Mouse (Mus musculus) hindbrain, embryonic 13.5 days (tissue): ENCODE results near the gene Mroh2a. TPM values are rescaled to one million over a fixed set of nuclear protein-coding genes. Genes with fewer than 3 reads are reported as not detected.
"Not testable (repeated sequence)": the region's sequence is repeated elsewhere in the genome, so short reads cannot be mapped to it uniquely, and the experiment has no call there.

Experiments
- ATAC-seq: fragments of 200-750 bp; cut with Nextera tagmentation; 2 replicates; pipeline ENCODE4 v1.8.0; 2017; ENCODE audit warnings: moderate TSS enrichment; ENCODE audit not compliant: low FRiP score
- H3K27ac ChIP-seq: fragments of 300-500 bp; sonication (generic); 2 replicates; pipeline ENCODE4 v1.5.1; 2015; ENCODE audit warnings: inconsistent platforms, mild to moderate bottlenecking, moderate library complexity
- H3K27me3 ChIP-seq: fragments of 300-500 bp; sonication (generic); 2 replicates; pipeline ENCODE4 v1.6.1; 2015; ENCODE audit warnings: mild to moderate bottlenecking, inconsistent platforms
- H3K36me3 ChIP-seq: fragments of 300-500 bp; sonication (generic); 2 replicates; pipeline ENCODE4 v1.6.1; 2015; ENCODE audit warnings: mild to moderate bottlenecking, inconsistent platforms
- H3K4me1 ChIP-seq: fragments of 300-500 bp; sonication (generic); replicated peaks from 2 replicates; pipeline ENCODE4 v1.6.1; 2015; ENCODE audit warnings: inconsistent platforms
- H3K4me2 ChIP-seq: fragments of 300-500 bp; sonication (generic); 2 replicates; pipeline ENCODE4 v1.6.1; 2015; ENCODE audit warnings: inconsistent platforms, mild to moderate bottlenecking, moderate library complexity
- H3K4me3 ChIP-seq: fragments of 300-500 bp; sonication (generic); 2 replicates; pipeline ENCODE4 v1.5.1; 2015; ENCODE audit warnings: mild to moderate bottlenecking, inconsistent platforms
- H3K9ac ChIP-seq: fragments of 300-500 bp; sonication (generic); 2 replicates; pipeline ENCODE4 v1.6.1; 2015; ENCODE audit warnings: mild to moderate bottlenecking, inconsistent platforms
- H3K9me3 ChIP-seq: fragments of 300-500 bp; sonication (generic); 2 replicates; pipeline ENCODE4 v1.6.1; 2016; ENCODE audit warnings: inconsistent platforms
- WGBS: fragments of 180-500 bp; shearing (Covaris S2); methylation state at CpG from one replicate; pipeline ENCODE4 v1.1.7; 2015; 5-methylcytosine and 5-hydroxymethylcytosine counted together
- polyA plus RNA-seq: library from polyadenylated mRNA; unstranded; fragments of >200 nt; fragmentation: Nextera tagmentation; extraction: Ambion mirVana; gene quantifications from 2 replicates; pipeline ENCODE4 v1.2.1, GENCODE M21; 2015

Gene Mroh2a
- polyA plus RNA-seq, 1 experiment from 2014 or later: 0.66 TPM

DNA sequence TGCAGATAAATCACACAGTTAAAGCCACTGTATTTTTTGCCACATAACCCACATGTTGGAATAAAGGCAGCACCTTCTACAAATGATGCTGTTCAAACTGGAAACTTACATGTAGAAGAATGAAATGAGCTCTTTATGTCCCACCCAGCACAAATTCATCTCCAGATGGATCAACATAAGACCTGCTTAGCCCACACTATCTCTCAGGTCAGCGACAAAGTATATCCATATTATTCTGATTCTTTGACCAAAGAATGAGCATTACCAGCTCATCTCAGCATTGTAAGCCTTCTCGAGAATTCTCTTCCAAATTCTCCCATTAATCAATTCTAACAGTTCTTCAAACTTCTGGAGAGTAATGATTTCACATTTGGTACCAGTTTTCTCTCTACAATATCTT, 4.6 kb upstream of the Mroh2a start:
- Histone ChIP-seq H3K27ac (no peak overlapping the region), H3K4me3 (no peak overlapping the region), H3K27me3 (no peaks in the 10 kb centered on the region), H3K4me1 (no peaks in the 10 kb centered on the region), H3K4me2 (no peak overlapping the region), H3K9me3 (peaks cover 29% of the 10 kb centered on the region), H3K36me3 (no peaks in the 10 kb centered on the region), H3K9ac (no peak overlapping the region)
- ATAC-seq: no peak
- 54% methylated on average over 2 of the region's 2 CpGs for WGBS

DNA sequence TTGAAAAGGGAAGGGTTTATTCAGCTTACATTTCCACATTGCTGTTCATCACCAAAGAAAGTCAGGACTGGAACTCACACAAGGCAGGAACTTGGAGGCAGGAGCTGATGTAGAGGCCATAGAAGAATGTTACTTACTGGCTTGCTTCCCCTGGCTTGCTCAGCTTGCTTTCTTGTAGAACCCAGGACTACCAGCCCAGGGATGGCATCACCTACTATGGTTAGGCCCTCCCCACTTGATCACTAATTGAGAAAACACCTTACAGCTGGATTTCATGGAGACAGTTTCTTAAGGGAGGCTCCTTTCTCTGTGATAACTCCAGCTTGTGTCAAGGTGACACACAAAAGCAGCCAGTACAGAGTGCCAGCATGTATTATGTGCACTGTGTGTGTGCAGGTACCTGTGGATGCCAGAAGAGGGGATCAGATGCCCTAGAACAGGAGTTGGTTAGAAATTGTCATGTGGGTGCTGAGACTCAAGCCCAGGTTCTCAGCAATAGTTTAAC, 3.7 kb upstream of the Mroh2a start:
- not testable (repeated sequence) for ATAC-seq, H3K27me3 ChIP-seq, H3K27ac ChIP-seq, H3K4me1 ChIP-seq, H3K4me3 ChIP-seq, H3K4me2 ChIP-seq, H3K36me3 ChIP-seq, H3K9ac ChIP-seq
- H3K9me3 ChIP-seq: peaks cover 33% of the 10 kb centered on the region

DNA sequence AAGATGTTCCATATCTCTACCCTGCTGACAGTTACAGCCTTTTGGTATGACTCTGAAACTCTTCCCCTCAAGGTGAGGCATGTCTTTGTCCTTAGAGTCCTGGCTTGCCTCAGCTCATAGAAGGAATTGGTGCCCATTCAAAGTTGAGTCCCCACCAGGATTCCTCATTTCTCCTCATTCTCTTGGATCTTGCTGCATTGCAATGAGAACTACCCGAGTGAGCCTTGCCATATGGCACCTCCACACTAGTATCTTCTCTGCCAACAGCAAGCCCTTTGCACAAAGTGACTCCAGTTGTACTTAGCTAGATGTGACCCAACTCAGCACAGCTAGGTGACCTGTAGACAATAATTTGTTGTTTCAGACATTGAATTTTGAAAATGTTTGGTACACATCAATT, 3.2 kb upstream of the Mroh2a start:
- ATAC-seq: no peak
- no peaks in the 10 kb centered on the region for H3K36me3 ChIP-seq
- 62% methylated on average over 1 of the region's 1 CpGs for WGBS

DNA sequence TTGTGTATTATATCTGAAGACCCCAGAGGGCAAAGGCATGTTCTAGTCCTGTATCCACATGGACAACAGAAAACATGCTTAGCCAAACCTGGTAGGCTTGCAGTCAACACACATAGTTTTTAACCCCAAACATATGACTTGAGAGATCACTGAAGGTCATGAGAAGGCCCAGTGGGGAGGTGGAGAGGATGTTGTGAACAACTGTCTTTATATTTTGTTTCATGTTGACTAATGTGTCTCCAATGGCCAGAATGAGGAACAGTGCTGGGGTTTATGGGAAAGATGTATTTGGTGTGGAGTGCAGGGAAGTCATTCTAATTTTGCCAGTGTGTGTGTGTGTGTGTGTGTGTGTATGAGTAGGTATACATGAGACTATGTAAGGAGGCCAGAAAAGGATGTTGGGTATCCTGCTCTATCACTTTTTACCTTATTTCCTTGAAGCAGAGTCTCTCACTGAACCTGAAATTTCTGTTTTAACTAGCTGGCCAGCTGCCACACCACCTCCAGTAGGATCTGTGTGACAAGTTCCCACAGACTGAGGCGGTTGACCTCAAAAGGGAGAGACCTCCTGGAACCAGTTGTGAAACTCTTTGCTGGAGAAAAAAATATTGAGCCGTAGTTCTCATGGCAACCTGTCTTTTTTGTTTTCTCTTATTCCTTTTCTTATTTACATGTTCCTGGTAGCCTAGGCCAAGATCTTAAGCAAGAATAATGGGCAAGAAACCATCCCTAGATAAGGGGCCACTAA, 2.6 kb upstream of the Mroh2a start:
- 66% methylated on average over 2 of the region's 2 CpGs for WGBS
- no peak for ATAC-seq
- no peaks in the 10 kb centered on the region for H3K4me1 ChIP-seq

More for the DNA sequence above, 3.2 kb upstream of the Mroh2a start:
- Histone ChIP-seq H3K4me1 (no peaks in the 10 kb centered on the region), H3K4me2 (no peak overlapping the region), H3K9ac (no peak overlapping the region), H3K27ac (no peak overlapping the region), H3K9me3 (peaks cover 38% of the 10 kb centered on the region), H3K27me3 (no peaks in the 10 kb centered on the region), H3K4me3 (no peak overlapping the region)

DNA sequence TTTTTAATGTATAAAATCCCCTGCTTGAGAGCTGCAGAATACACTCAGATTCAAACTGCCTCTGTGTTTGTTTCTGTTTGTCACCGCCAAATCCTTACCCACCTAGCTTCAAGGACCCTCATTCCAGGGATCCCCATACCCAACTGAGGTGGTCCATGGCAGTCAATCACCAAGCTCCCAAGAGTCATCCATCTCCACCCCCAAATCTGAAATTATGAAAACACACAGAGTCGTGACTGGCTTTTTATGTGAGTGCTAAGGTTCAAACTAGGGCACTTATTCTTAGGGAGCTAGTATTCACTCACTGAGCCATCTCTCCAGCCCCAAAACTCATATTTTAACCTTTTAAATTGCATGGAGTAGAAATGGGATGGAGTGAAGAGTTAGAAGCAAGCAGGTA, 1.5 kb upstream of the Mroh2a start:
- H3K4me2 ChIP-seq, H3K27ac ChIP-seq, H3K27me3 ChIP-seq, H3K9ac ChIP-seq, H3K4me1 ChIP-seq, H3K36me3 ChIP-seq, H3K4me3 ChIP-seq, ATAC-seq: not testable (repeated sequence)
- H3K9me3 ChIP-seq: peaks cover 55% of the 10 kb centered on the region
- WGBS: 40% methylated on average over 2 of the region's 2 CpGs

More for the DNA sequence above, 2.6 kb upstream of the Mroh2a start:
- H3K36me3 ChIP-seq: no peaks in the 10 kb centered on the region
- H3K4me3 ChIP-seq: no peak overlapping the region
- H3K9me3 ChIP-seq: peaks cover 44% of the 10 kb centered on the region
- no peaks in the 10 kb centered on the region for H3K27me3 ChIP-seq
- no peak overlapping the region for H3K4me2 ChIP-seq
- no peak overlapping the region for H3K27ac ChIP-seq
- H3K9ac ChIP-seq: no peak overlapping the region

DNA sequence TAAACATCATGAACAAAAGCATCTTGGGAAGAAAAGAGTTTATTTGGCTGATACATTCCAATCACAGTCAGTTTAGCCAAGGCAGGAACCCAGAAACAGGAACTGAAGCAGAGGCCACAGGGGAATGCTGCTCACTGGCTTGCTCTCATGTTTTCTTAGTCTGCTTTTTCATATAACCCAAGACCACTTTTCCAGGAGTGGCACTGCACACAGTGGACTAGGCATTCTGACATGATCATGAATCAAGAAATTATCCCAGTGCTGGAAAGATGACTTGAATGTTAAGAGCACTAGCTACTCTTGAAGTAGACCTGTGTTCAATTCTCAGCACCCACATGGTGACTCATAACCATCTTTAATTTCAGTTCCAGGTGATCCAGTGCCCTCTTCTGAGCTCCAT, 1.0 kb upstream of the Mroh2a start:
- Histone ChIP-seq H3K9ac (no peak overlapping the region), H3K9me3 (peaks cover 59% of the 10 kb centered on the region), H3K4me3 (no peak overlapping the region), H3K4me2 (no peak overlapping the region), H3K27me3 (no peaks in the 10 kb centered on the region), H3K4me1 (no peaks in the 10 kb centered on the region), H3K27ac (no peak overlapping the region), H3K36me3 (no peaks in the 10 kb centered on the region)
- ATAC-seq: no peak

DNA sequence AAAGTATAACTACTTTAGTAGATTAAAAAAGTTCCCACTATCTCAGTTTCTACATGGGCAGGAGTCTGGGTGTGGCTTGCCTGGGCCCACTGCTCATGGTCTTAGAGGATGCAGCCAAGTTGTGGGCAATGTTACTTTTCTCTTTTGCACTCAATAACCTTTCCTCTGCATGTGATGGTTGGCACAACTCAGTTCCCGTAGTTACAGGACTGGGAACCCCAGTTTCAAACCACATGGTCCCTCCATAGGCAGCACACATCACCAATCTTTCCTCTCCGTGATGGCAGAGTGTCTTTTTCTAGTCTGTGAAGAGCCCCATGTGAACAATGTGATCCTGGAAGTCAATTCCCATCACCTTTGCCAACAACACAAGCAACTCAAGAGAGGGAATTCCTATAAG, 696 bp downstream of the Mroh2a start:
- Histone ChIP-seq H3K4me1 (no peaks in the 10 kb centered on the region), H3K4me3 (no peak overlapping the region), H3K9me3 (peaks cover 73% of the 10 kb centered on the region), H3K4me2 (no peak overlapping the region), H3K36me3 (no peaks in the 10 kb centered on the region), H3K27me3 (no peaks in the 10 kb centered on the region), H3K9ac (no peak overlapping the region), H3K27ac (no peak overlapping the region)
- 57% methylated on average over 2 of the region's 2 CpGs for WGBS
- ATAC-seq: no peak

DNA sequence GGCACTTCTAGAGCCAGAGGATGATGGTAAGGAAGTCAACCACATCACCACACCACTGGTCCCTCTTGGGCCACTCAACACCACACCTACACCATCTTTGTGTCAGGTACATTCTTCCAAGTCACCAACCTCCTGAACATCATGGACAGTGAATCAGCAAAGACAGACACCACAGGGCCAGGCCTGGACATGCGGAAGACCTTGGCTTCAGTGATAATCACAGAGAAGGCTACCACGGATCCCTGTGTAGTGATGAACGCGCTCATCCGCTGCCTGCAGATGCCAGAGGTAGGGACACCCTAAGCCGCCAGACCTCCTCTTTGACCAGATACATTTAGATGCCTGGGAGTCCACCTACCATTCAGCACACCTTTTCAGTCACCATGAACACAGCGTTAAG, 1.3 kb downstream of the Mroh2a start:
- H3K9ac ChIP-seq: no peak overlapping the region
- H3K4me1 ChIP-seq: no peaks in the 10 kb centered on the region
- H3K36me3 ChIP-seq: no peaks in the 10 kb centered on the region
- ATAC-seq: no peak
- H3K9me3 ChIP-seq: peaks cover 79% of the 10 kb centered on the region
- H3K27ac ChIP-seq: no peak overlapping the region
- no peaks in the 10 kb centered on the region for H3K27me3 ChIP-seq
- WGBS: 74% methylated on average over 7 of the region's 7 CpGs
- no peak overlapping the region for H3K4me3 ChIP-seq
- H3K4me2 ChIP-seq: no peak overlapping the region

DNA sequence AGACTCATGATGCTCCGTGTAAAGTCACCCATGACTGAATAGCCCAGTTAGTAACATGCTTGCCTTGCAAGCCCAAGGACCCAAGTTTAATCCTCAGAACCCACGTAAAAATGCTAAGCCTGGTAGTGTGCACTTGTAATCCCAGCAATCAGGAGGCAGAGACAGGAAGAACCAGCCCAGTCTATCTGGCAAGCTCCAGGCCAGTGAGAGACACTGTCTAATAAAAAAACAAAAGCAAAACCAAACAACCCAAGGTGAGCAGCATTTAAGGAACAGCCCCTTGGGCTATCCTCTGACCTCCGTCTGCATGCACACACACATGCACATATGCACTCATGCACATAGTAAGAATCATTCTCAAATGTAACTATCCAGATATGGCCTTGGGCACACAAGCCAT, 2.8 kb downstream of the Mroh2a start:
- 81% methylated on average over 3 of the region's 3 CpGs for WGBS
- H3K9me3 ChIP-seq: peaks cover 94% of the 10 kb centered on the region
- no peak overlapping the region for H3K27ac ChIP-seq
- no peaks in the 10 kb centered on the region for H3K27me3 ChIP-seq
- no peak overlapping the region for H3K4me2 ChIP-seq
- ATAC-seq: no peak
- no peak overlapping the region for H3K9ac ChIP-seq
- no peaks in the 10 kb centered on the region for H3K4me1 ChIP-seq
- no peaks in the 10 kb centered on the region for H3K36me3 ChIP-seq
- no peak overlapping the region for H3K4me3 ChIP-seq

DNA sequence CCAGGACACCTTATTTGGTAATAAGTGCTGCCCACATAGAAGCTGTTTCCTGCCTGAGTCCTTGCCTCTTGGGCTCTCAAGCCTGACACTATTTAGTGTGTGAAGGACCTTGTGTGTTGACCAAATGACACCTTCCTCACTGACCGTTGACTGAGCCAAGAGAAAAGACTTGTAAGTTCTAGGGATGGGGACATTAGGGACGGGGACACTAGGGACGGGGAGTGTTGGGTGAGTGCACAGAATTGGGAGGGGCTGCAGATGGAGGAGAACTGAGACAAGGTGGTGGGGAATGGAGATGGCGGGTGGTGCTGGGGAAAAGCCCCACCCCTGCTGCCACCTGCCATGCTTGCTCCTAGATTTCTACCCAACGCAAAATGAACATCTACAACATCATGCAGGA, 3.2 kb downstream of the Mroh2a start:
- WGBS: 88% methylated on average over 5 of the region's 5 CpGs
- H3K27me3 ChIP-seq: no peaks in the 10 kb centered on the region
- ATAC-seq: no peak
- no peak overlapping the region for H3K27ac ChIP-seq
- H3K36me3 ChIP-seq: no peaks in the 10 kb centered on the region
- H3K9ac ChIP-seq: no peak overlapping the region
- no peak overlapping the region for H3K4me2 ChIP-seq
- no peaks in the 10 kb centered on the region for H3K4me1 ChIP-seq
- no peak overlapping the region for H3K4me3 ChIP-seq
- peaks cover 98% of the 10 kb centered on the region for H3K9me3 ChIP-seq

DNA sequence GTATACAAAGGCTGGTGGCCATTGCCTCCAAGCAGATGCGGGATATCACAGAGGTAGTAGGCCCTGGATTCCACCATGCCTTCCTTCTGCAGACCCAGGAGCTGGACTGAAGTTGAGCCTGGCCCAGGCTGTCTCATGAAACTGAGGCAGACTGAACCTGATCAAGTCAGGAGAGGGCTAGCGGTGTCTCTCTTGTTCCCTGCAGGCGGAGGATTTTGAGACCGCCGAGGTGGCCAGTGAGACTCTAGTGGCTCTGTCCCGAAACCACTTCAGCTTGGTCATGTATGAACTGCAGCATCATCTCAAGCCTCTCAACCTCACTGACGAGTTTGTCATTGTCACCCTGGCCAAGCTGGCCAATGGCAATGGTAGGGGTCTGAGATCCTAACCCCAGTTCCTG, 3.6 kb downstream of the Mroh2a start:
- ATAC-seq: peak; percentile 2; the same call in 1 of the 2 replicates
- Histone ChIP-seq H3K36me3 (no peaks in the 10 kb centered on the region), H3K9me3 (peaks cover 100% of the 10 kb centered on the region), H3K27ac (no peak overlapping the region), H3K27me3 (no peaks in the 10 kb centered on the region), H3K4me1 (no peaks in the 10 kb centered on the region), H3K4me3 (no peak overlapping the region), H3K4me2 (no peak overlapping the region), H3K9ac (no peak overlapping the region)
- WGBS: 76% methylated on average over 7 of the region's 7 CpGs

DNA sequence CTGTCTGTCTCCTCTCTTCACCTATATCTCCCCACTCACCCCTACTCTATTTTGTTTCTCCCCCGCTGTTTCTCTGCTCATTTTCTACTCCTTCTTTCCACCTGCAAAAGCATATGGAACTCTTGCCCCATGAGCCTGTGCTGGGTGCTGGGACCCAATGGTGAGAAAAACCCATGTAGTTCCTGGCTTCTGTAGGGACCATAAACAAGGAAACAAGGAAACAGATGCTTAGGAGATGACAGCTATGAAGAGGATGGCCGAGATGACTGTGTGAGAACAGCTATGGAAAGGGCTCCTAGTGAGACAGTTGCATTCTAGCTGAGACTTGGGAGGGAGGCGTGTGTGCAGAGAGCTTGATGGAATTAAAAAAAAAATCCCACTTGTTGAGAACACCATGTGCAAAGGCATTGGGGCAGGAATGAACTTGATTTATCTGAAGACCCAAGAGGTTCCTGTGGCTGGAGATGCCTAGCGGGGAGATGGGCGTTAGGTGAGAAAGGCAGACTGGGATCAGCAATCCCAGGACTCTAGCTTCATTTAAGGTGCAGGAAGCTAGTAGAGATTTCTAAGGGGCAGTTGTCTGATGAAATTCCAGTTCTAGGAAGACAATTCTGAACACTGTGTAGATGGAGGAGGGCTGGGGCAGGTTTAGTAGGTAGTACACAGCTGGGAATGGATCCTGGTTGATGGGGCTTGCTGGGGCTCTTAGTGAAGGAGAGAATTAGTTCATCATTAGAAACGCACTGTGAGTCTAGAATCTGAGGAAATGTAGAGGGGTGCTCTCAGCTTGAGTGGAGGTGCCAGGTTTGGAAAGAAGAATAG, 4.4 kb downstream of the Mroh2a start:
- WGBS: 77% methylated on average over 6 of the region's 6 CpGs
- no peak overlapping the region for H3K27ac ChIP-seq
- no peaks in the 10 kb centered on the region for H3K4me1 ChIP-seq
- no peaks in the 10 kb centered on the region for H3K27me3 ChIP-seq
- no peak overlapping the region for H3K9ac ChIP-seq
- peaks cover 100% of the 10 kb centered on the region for H3K9me3 ChIP-seq
- ATAC-seq: no peak
- H3K36me3 ChIP-seq: no peaks in the 10 kb centered on the region
- no peak overlapping the region for H3K4me2 ChIP-seq
- H3K4me3 ChIP-seq: no peak overlapping the region
